Mouse (Mus musculus) testis, postnatal 14 days (tissue): ENCODE results near the gene Eif4ebp2.

ENCODE experiments used
- DNase-seq: peaks from one replicate; pipeline ENCODE4 v3.0.0; 2021; ENCODE audit warnings: low spot score

Gene Eif4ebp2

DNA sequence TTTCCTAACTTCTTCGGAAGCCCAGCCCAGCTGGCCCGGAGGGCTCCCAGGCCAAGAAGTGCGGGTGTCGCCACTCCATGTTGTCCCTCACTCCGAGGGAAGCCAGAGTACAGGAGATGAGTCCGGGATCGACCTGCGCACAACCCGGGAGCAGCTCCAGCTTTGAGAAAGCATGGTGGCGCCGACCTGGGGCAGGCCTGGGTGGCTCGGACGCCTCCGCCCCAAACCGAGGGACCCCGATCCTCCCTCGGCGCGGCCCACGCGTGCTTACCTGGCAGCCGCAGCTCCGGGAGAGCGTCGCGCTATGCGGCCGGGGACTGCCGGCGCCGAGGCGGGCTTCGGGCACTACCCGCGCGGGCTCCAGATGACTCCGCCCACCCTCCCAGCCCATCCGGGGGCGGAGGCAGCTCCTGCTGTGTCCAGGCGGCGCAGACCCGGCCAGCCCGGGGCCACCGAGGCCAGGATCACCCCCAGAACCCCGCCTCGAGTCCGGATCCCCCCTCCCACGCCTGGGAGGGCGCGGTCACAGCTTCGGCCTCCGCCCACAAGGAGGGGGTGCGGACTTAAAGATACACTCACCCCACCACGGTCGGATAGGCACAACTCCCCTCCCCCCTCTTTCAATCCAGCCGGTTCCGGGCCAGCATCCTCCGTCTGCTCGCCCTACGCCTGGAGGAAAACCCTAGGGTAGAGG is 69.3 kb downstream of the Eif4ebp2 start, which contains the start of gene Pald1:
Gene Pald1 (minus strand): TSS at position 510 of the 694 bp plus-strand sequence.
- peak; percentile 64 for DNase-seq

- DNase-seq: peak; percentile 67
Observed at GRCm38 (mm10) chr10:61382281-61382731, 70.2 kb downstream of the Eif4ebp2 start.

- no peak for DNase-seq
Observed at GRCm38 (mm10) chr10:61381823-61382222, 70.6 kb downstream of the Eif4ebp2 start.

- no peak for DNase-seq
Observed at GRCm38 (mm10) chr10:61380186-61380585, 72.3 kb downstream of the Eif4ebp2 start.

- no peak for DNase-seq
Observed at GRCm38 (mm10) chr10:61379340-61380040, 73.0 kb downstream of the Eif4ebp2 start.

- DNase-seq: no peak
Observed at GRCm38 (mm10) chr10:61378698-61379097, 73.8 kb downstream of the Eif4ebp2 start.
